Mouse (Mus musculus): ENCODE measurements around the gene Sprtn.

Gene Sprtn

DNA sequence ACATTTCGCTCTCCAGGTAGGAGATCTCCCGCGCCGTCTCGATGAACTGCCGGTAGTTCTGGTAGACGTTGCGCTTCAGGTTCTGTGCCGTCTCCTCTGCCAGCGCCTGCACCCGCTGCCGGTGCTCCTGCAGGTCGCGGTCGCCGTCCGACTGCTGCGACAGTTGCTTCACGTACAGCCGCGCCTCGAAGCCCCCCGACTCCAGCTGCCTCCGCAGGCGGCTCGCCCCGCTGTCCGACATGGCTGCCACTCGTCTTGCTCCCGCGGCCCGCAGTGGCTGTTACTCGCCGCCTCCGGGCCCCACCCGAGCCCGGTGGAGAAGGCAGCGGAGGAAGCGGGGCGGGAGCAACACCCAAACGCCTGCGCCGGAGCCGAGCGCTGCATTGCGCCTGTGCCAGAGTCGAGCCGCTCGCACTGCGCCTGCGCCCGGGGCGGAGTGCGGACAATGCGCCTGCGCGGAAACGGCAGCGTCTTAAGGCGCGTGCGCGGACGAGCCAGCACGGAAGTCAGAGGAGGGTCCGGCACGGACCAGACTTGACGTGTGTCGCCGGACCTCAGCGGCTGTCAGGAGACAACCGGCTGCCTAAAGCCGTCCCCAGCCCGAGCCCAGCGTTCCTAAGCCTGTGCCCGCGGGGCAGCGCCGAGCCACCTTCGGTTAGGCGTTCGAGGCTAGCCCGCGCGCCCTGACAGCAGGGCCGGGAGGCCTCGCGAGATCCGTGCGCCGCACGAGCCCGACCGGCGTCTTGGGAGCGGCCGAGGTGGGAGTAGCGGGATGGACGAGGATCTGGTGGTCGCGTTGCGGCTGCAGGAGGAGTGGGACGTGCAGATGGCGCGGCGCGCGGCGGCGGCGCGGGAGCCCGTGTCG, at the start of gene Sprtn, which contains the start of gene Exoc8:
TSS of gene Sprtn (plus strand) at position 501 of the 865 bp plus-strand sequence.
TSS of gene Exoc8 (minus strand) at position 320 of the 865 bp plus-strand sequence.
- DNase-seq (ENCODE audit: low spot score in 2 of 2): peak; percentile 96 to 98

DNA sequence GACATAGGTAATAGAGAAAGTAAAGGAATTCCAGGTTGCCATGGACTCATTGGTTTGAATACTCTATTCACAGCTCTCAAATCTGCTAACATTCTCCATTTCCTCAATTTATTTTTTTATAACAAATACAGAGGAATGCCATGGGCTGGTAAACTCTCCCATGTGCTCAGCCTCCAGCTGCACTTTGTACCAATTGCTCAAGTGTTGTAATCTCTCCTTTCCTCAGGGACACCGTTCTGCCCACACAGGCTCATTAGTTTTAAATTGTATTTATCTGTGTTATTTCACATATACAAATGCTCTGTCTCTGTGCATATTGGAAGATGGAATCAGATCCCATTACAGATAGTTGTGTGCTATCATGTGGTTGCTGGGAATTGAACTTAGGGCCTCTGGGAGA, 44.2 kb upstream of the Sprtn start:
- DNase-seq (ENCODE audit: low spot score in 2 of 2): no peak

DNA sequence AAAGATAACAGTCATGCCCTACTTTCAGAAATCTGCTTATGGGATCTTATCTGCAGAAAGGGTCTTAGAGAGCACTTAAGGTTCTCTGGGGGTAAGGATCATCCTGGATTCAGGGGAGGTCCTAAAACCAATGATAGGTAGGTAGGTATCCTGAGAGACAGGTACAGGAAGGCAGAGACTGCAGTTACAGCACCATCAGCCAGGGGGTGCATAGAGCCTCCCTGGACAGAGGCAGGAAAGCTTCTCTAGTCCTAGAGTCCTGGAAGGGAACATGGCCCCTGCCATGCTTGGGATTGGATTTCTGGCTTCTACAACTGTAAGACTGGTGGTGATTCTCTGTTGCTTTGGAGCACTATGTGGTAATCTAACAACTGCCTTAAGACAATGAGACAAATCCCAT, 38.2 kb upstream of the Sprtn start:
- no peak for DNase-seq (ENCODE audit: low spot score in 2 of 2)

DNA sequence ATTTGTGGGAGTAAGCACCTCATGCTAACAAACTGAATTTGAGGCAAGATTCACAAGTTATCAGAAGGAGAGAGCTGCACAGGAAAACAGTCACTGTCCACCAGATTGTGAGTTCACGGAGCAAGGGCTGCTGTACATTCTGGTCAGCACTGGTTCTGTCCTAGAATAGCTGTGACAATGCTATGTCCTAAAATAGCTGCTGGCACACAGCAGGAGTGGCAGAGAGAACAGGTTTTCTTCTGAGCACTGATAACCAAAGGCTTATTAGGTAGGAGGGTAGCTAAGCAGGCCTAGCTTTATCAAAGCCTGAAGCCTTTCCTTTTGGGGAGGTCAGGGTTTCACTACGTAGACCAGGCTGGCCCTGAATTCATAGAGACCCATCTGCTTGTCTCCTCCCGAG, 37.5 kb upstream of the Sprtn start:
- no peak for DNase-seq (ENCODE audit: low spot score in 2 of 2)

DNA sequence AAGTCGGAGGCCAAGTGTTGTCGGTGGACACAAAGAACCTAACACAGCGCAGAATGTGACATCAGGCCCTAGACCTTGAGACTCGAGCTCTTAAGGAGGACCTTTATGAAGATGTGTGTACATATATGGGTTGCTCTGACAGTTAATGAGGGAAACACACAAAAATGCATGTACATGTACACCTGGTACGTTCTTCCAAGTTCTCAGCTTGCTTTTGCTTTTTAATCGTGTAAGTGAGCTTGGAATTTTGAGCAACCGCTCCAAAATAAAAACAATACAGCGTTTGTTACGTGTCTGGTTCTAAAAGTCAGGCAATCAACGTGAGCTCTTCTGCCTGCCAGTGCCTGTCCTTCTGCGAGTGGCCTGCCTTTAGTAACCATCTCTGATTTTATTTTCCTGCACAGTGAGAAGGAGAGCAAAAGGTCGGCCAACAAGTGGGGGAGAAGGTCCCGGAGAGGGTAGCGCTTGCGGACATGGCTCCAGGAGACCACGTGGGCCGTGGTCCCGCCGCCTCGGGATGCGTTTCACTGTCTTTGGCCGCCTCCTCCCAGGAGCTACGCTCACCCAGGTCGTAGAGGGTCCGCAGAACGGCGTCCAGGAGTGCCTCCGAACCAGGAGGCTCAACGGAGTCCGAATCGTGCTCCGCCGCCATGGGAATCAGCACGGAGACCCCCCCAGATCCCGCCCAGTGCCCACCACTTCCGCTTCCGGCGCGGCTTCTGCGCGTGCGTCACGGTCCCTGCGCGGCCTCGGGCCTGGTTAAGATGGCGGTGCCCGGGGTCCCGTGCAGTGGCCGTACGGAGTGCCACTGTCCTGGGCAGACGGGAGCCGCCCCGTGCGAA, 35.1 kb upstream of the Sprtn start, which contains the start of the genes Gnpat and 2810004N23Rik:
TSS of gene Gnpat (plus strand) at position 713 of the 842 bp plus-strand sequence.
TSS of gene 2810004N23Rik (minus strand) at position 800 of the 842 bp plus-strand sequence.
- peak; percentile 86 to 90 for DNase-seq (ENCODE audit: low spot score in 2 of 2)

DNA sequence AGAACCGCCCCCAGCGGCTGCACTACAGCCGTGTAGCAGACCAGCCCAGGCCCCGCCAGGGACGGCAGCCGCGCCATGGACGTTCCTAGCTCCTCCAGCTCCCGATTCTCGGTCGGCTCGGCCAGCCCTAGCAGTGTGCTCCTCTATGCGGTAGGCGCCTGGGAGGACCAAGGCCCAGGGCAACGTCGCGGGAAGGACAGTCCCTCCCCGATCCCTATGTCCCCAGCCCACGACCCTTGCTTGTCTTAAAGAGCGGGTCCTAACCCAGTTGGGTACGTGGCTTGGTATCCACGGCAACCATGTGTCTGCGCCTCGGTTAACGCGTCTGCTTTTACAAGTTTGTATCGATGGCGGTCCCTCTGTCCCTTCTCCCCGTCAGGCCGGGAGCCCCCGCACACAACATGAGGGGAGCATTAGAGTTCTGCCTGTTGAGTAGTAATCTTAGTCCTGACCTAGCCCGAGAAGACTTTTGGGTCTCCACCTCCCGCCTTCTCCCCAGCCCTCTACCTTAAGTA, 34.5 kb upstream of the Sprtn start:
- DNase-seq (ENCODE audit: low spot score in 2 of 2): no peak

DNA sequence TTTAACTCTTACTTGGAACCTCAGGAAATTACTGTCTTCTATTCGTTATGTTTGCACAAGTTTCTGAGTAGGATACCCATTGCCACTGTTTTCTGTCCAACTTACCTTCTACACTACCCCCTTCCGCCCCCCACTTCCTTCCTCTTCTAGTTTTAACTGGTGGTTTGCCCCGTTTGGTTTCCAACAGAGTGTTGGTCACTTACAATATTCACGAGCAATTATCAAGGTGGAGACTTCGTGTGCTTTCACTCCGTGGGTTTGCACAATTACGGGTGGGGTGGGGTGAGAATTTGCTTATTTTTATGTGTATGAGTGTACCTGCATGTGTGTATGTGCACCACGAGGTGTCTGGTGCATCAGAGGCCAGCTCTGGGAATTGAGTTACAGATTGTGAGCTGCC, 34.0 kb upstream of the Sprtn start:
- no peak for DNase-seq (ENCODE audit: low spot score in 2 of 2)

DNA sequence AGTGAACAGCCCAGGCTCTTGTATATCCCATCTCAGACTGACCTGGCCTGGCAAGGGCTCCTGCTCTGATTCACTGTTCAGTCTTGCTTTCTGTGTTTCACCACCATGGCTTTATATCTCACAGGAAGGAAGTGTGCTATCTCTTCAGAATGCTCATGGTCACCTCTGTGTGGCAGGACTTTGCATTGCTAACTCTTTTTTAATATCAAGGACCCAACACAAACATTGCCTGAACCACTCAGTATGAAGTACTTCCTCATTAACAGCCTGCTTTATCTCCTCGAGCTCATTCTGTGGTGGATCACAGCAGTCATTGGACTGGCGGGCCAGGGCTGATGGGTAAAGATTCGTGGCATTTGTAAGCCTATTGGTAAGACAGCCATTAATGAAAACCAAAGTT, 31.0 kb upstream of the Sprtn start:
- DNase-seq (ENCODE audit: low spot score in 2 of 2): no peak

- no peak for DNase-seq (ENCODE audit: low spot score in 2 of 2)
Observed at GRCm38 (mm10) chr8:124867126-124867525, 30.6 kb upstream of the Sprtn start.

GRCm38 (mm10) chr8:124869708-124870107, 28.0 kb upstream of the Sprtn start:
- no peak for DNase-seq (ENCODE audit: low spot score in 2 of 2)

GRCm38 (mm10) chr8:124871474-124871873, 26.2 kb upstream of the Sprtn start:
- DNase-seq (ENCODE audit: low spot score in 2 of 2): no peak

DNA sequence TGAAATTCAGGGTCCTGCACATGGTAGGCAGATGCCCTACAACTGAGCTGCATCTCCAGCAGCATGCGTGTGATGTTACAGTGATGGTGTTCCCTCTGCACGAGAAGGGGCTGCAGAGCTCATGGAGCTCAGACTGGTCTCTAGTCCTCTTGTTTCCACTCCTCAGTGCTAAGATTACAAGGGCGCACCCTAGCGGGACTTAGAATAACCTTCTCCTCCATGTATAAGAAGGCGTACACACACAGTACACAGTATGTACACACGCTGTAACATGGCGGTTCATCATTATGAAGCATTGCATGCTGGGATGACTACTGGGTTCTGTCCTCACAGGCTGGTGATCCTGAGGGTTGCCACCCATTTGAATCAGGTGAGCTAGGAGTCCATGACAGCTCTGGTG, 25.6 kb upstream of the Sprtn start:
- DNase-seq (ENCODE audit: low spot score in 2 of 2): no peak

DNA sequence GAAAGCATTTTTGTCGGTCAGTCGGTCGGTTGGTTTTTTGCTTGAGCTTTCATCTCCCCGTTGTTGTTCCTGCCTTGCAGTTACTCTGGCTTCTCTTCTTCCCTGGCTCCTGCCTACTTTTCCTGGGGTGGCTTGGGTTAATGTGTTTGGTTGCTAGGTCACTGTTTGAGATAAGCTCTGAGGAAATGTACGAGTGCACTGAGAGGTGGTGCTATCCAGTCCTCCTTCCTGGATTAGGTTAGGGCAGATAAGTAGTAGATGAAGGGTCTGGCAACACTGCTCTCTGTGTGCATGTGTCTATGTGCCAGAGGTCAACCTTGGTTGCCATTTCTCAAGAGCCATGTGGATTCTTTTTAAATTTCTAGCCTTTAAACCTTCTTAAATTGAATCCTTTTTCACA, 25.0 kb upstream of the Sprtn start:
- no peak for DNase-seq (ENCODE audit: low spot score in 2 of 2)

- DNase-seq (ENCODE audit: low spot score in 2 of 2): no peak
Observed at GRCm38 (mm10) chr8:124878141-124878540, 19.5 kb upstream of the Sprtn start.

DNA sequence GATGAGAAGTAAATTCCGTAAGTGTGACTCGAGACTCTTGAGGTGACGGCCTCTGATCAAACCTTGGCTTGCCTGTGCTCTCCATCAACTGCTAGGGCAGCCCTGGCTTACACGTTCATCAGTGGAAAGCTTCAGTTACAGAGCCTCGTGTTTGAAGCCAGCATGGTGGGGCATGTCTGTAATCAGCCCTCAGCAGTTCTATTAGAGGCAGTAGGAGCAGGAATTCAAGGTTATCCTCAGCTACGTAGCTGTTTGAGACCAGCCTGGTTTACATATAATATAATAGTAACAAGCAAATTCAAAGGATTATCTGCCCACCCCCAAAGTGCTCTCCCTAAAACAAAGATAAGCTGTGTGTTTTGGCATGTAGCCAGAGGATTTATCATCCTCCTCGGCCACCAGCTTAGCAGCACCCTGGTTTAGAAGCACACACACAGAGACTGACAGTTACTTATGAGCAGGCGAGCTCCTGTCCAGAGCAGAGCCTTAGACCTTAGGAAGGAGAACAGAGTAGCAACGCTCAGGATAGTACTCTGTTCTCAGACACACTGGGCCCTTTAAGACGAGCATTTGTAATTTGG, 18.6 kb upstream of the Sprtn start:
- DNase-seq (ENCODE audit: low spot score in 2 of 2): no peak

DNA sequence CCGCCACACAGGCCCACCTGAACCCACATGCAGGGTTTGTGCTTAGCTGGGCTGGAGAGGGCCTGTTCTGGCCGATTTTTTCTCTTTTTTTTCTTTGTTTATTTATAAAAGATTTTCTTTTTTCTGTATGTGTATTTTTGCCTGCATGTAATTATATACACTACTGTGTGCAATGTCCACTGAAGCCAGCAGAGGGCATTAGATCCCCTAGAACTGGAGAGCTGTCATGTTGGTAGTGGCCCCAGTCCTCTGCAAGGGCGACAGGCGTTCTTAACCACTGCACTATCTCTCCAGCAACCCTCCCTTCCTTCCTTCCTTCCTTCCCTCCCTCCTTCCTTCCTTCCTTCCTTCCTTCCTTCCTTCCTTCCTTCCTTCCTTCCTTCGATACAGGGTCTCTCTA, 9.3 kb upstream of the Sprtn start:
- no peak for DNase-seq (ENCODE audit: low spot score in 2 of 2)

- DNase-seq (ENCODE audit: low spot score in 2 of 2): no peak
Observed at GRCm38 (mm10) chr8:124892596-124892995, 5.1 kb upstream of the Sprtn start.

- DNase-seq (ENCODE audit: low spot score in 2 of 2): no peak
Observed at GRCm38 (mm10) chr8:124896010-124896631, 1.6 kb upstream of the Sprtn start.

- DNase-seq (ENCODE audit: low spot score in 2 of 2): peak; percentile 44 to 48
Observed at GRCm38 (mm10) chr8:124896632-124897385, 877 bp upstream of the Sprtn start.

DNA sequence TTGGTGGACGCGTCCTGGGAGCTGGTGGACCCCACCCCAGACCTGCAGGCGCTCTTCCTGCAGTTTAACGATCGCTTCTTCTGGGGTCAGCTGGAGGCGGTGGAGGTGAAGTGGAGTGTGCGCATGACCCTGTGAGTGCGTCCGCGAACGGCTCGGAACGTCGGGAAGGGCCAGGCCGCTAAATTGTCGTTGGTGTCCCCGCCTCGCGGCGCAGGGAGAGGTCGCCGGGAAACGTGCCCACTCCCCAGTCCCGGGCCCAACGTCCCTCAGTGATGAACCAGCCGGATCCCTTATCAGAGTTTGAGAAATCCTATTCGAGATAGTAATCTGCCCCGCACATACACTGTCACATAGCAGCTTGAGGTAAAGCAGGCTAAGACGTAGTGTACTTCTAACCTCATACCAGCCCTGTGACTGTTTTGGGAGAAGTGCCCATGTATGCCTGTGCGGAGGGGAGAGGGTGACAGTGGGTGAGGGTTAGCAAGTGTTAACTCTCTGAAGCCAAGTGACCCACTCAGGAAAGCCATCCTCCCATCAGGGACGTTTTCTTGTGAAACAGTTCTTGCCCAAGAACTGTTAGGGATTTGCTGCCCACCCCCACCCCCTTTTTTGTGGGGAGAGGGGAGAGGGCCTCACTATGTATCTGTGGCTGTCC, 692 bp downstream of the Sprtn start:
- no peak for DNase-seq (ENCODE audit: low spot score in 2 of 2)
